Mouse (Mus musculus) frontal cortex, postnatal 36 days (tissue): ENCODE measurements around the gene Mkks.
"Not testable (repeated sequence)": the region's sequence is repeated elsewhere in the genome, so short reads cannot be mapped to it uniquely, and the experiment has no call there.

Source experiments
- DNase-seq, 2 experiments: peaks; one replicate each; pipeline ENCODE4 v3.0.0; 2022; ENCODE audit warnings: low spot score in 2 of 2

Gene Mkks

GRCm38 (mm10) chr2:136891068-136891950, at the start of gene Mkks, which contains the start of the genes Slx4ip and AL731706.1:
TSS of gene Mkks (minus strand) at chr2:136891389.
TSS of gene Slx4ip (plus strand) at chr2:136891218.
TSS of gene AL731706.1 (minus strand) at chr2:136891389.
- DNase-seq = peak; percentile 98 to 99

- DNase-seq = no peak
Observed at GRCm38 (mm10) chr2:136938249-136938648, 47.1 kb upstream of the Mkks start.

GRCm38 (mm10) chr2:136936391-136937288, 45.5 kb upstream of the Mkks start:
- no peak for DNase-seq

GRCm38 (mm10) chr2:136921003-136921408, 29.8 kb upstream of the Mkks start:
- peak; percentile 48 to 54 for DNase-seq

GRCm38 (mm10) chr2:136920257-136920993, 29.2 kb upstream of the Mkks start:
- no peak for DNase-seq

GRCm38 (mm10) chr2:136919433-136919832, 28.2 kb upstream of the Mkks start:
- DNase-seq = peak in 1 of 2 experiments; percentile 9

GRCm38 (mm10) chr2:136914334-136914902, 23.2 kb upstream of the Mkks start:
- no peak for DNase-seq

- DNase-seq = no peak
Observed at GRCm38 (mm10) chr2:136913021-136913420, 21.8 kb upstream of the Mkks start.

- DNase-seq = no peak
Observed at GRCm38 (mm10) chr2:136911958-136912411, 20.8 kb upstream of the Mkks start.

GRCm38 (mm10) chr2:136909298-136909697, 18.1 kb upstream of the Mkks start:
- no peak for DNase-seq

- DNase-seq = no peak
Observed at GRCm38 (mm10) chr2:136908596-136908995, 17.4 kb upstream of the Mkks start.

GRCm38 (mm10) chr2:136896131-136896530, 4.9 kb upstream of the Mkks start:
- no peak for DNase-seq

GRCm38 (mm10) chr2:136894494-136894893, 3.3 kb upstream of the Mkks start:
- DNase-seq = no peak

- peak; percentile 95 to 99 for DNase-seq
Observed at GRCm38 (mm10) chr2:136891951-136892371, 772 bp upstream of the Mkks start.

- not testable (repeated sequence) for DNase-seq
Observed at GRCm38 (mm10) chr2:136890716-136891067, 497 bp downstream of the Mkks start.

GRCm38 (mm10) chr2:136886846-136887245, 4.3 kb downstream of the Mkks start:
- DNase-seq = peak; percentile 26 to 56

- no peak for DNase-seq
Observed at GRCm38 (mm10) chr2:136885579-136885978, 5.6 kb downstream of the Mkks start, which contains the start of gene AL731706.2. TSS of gene AL731706.2 (minus strand) at chr2:136885679.

GRCm38 (mm10) chr2:136854543-136855388, 36.4 kb downstream of the Mkks start:
- DNase-seq = no peak

- no peak for DNase-seq
Observed at GRCm38 (mm10) chr2:136850366-136850765, 40.8 kb downstream of the Mkks start.

GRCm38 (mm10) chr2:136837994-136838393, 53.2 kb downstream of the Mkks start:
- no peak for DNase-seq
